Mouse (Mus musculus) E14TG2a.4 (cell line): Measurements from ENCODE around the gene Irak1bp1.

ENCODE experiments used
- CTCF ChIP-seq: conservative IDR thresholded peaks from 2 replicates; pipeline ENCODE4 v1.5.1; 2014; ENCODE audit warnings: low read length
- NANOG ChIP-seq: IDR thresholded peaks from 2 replicates; pipeline ENCODE4 v1.6.1; 2014; ENCODE audit warnings: borderline replicate concordance, low read length, mixed read lengths

GRCm38 (mm10) chr9:82888645-82889044 is 59.3 kb downstream of the Irak1bp1 start:
- TF ChIP-seq CTCF, result no peak
- no peak for TF ChIP-seq NANOG
